Mouse (Mus musculus): ENCODE results near the gene Acrbp. TPM values are rescaled to one million over a fixed set of nuclear protein-coding genes. Genes with fewer than 3 reads are reported as not detected.

Gene Acrbp
- total RNA-seq, 4 experiments from 2014 or later: 1.5 to 2.6 (median 2.2) TPM

DNA sequence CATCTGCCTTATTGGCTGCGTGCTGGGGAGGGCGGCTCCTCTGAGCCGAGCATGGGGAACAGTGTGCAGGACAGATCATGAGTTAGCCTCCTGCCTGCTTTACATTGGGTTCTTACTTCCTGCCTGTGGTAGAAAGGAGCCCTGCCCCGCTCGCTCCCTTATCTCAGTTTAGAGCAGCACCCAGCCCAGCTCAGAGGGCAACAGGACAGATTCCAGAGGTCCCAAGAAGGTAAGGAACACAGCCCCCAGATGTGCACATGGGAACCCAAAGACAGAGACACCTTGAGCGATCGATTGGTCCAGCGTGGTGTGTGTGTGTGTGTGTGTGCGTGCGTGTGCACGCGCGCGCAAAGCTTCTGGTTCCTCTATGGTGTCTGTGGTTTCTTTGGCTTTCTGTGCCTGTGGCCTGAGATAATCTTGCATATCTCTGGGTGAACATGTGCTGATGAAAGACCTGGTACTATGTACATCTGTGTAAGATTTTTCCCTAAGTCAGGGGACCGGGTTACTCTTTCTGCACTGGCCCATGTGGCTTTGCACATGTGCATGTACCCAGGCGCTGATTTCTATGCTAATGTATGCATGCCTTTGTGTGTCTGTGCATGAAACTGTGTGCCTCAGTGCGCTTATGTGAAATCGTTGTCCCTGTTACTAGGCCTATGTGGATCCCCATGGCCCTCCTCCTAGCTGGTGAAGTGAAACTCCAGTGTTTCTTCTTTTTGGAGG lies 21.8 kb downstream of the Acrbp start:
- no peak for DNase-seq (ENCODE audit: low spot score)

DNA sequence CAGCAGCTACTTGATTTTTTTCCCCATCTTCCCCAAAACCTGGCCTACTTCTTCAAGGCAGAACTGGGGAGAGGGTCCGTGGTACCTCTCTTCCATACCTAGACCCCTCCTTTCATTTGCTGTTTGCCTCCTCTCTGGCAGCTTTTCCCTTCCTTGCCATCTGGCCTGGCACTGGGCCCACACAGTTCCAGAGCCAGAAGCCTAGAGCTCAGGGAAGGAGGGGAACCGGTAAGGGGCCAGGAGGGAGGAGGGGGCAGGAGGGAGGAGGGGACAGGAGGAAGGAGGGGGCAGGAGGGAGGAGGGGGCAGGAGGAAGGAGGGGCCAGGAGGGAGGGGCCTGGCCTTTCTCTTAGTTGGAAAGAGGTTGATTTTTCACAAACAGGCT lies 22.4 kb downstream of the Acrbp start:
- DNase-seq (ENCODE audit: low spot score): no peak

DNA sequence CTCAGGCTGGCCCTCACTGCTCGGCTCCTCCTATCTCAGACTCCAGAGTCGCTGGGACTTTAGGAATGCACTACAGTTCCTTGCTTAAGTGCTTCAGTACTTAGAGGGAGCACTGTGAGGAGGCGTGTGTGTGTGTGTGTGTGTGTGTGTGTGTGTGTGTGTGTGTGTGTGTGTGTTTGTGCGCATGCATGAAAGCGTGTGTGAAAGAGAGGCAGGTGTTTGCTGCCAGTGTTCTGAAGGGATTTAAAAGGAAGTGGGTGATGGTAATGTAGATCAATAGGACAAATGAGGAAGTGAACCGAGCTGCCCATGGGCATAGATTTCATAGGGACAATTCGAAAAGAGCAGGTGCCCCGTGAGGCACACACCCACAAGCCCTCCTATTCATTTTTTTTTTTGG lies 24.3 kb downstream of the Acrbp start:
- DNase-seq (ENCODE audit: low spot score): no peak

DNA sequence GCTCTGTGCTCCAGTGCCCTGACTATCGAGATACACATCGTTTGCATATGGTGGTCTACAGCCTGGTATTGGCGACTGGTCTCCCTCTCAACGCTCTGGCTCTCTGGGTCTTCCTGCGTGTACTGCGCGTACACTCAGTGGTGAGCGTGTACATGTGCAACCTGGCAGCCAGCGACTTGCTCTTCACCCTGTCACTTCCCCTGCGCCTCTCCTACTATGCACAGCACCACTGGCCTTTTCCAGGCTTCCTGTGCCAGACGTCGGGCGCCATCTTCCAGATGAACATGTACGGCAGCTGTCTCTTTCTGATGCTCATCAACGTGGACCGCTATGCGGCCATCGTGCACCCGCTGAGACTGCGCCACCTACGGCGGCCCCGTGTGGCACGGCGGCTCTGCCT lies 31.9 kb downstream of the Acrbp start:
- DNase-seq (ENCODE audit: low spot score): no peak

DNA sequence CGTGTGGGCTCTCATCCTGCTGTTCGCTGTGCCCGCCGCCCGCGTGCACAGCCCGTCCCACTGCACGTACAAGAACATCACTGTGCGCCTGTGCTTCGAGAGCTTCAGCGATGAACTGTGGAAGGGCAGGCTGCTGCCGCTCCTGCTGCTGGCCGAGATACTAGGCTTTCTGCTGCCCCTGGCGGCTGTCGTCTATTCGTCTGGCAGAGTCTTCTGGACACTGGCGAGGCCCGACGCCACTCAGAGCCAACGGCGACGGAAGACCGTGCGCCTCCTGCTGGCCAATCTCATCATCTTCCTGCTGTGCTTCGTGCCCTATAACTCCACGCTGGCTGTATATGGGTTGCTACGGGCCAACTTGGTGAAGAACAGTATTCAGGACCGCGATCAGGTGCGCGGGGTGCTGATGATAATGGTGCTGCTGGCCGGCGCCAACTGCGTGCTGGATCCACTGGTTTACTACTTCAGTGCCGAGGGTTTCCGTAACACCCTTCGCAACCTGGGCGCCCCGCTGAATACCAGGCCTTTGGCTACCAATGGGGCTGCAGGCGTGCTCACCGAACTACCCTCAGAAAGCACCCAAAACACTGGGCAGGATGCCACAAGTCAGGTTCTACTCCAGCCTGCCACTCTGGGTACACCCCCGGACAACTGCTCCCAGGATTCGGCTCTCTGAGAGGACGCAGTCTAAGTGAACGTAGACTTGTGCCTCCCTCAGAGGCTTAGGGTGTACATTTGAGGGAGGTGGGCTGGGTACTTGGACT lies 32.5 kb downstream of the Acrbp start:
- peak; percentile 86 for DNase-seq (ENCODE audit: low spot score)

DNA sequence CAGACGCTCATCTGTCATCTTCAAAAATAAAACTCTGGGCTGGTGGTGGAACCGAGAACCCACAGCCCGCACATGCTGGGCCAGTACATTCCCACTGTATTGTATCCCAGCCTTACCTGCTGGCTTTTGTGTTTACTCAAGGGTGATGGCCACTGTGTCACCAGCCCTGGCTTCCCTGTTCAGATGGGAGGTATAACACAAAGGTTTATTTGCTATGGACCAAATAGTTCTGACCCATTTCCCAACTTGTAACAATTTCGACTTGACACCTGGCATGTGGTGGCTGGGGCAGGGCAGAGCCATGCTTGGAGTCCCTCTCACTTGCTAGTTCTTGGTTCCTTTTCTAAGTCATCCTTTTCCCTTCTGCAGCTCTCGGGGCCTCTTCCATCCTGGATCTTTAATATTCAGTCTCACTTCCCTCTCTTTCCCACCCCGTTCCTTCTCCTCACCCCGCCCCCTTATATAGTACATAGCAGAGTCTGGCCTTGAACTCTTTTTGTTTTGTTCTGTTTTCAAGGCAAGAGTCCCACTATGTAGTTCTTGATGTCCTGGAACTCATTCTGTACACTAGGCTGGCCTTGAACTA lies 33.4 kb downstream of the Acrbp start:
- DNase-seq (ENCODE audit: low spot score): no peak

DNA sequence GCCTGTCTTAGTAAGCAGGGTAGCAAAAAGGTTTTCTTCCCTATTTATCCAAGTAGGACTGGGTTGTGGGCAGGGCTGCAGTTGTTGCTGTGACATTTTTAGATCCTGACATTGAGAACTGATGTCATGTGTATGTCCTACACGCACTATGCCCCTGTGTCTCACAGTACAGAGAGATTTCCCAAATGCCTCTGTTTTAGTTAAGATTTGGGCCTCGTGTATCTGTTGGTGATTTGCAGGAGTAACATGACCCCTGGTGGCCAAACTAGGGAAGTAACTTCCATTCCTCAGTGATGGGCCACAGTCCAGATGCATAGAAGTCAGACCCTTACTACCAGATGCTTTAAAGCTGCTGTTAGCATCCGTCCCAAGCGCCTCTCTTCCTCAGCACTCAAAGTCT lies 34.9 kb downstream of the Acrbp start:
- peak; percentile 68 for DNase-seq (ENCODE audit: low spot score)

DNA sequence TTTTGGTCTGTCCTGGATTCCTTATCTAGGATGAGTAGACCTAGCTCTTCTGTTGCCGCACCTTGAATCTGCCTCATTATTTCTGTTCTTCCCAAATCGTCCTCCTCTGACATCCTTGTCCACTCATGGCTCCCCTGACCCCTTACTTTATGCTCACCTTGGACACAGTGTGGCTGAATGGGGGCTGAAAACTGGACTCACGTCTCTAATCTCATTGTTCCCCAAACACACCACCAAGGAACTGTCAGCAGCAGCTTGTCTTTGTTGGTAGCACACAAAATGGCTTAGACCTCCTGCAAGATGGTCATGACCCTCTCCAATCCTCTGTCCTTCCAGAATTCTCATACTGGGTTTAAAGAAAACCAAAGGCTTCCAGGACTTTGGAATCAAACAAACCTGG lies 38.4 kb downstream of the Acrbp start:
- DNase-seq (ENCODE audit: low spot score): no peak

DNA sequence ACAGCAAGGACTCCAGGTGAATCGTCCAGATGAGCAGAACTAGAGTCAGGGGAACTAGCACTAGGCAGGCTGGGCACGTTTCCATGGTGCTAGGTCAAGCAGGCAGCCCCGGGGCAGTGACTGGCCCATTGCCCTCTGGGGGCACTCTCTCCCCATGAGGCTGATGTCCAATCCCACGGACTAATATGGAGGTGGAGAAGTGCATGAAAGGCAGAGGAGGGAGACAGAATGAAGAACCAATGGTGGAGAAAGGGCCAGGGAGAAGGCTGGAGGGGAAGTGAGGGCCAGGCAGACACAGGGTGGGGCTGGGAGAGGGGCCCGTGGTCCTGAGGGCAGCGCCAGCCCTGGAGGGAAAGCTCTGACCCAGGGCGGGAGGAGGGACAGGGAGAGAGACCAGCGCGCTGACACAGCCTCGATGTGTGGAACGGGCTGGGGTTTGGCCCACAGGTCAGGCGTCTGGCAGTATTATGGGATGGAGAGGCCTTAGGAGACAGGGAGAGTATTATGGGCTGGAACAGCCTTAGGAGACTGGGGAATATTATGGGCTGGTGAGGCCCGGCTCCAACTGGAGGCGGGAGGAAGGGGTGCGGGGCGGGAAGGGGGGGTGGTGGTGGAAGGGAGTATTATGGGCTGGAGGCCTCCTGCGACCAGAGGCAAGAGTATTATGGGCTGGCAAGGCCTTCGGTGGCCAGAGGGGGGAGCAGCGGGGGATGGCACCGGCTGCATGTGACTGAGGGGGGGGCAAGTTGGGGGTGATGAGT lies 39.3 kb downstream of the Acrbp start:
- DNase-seq (ENCODE audit: low spot score): peak; percentile 76

DNA sequence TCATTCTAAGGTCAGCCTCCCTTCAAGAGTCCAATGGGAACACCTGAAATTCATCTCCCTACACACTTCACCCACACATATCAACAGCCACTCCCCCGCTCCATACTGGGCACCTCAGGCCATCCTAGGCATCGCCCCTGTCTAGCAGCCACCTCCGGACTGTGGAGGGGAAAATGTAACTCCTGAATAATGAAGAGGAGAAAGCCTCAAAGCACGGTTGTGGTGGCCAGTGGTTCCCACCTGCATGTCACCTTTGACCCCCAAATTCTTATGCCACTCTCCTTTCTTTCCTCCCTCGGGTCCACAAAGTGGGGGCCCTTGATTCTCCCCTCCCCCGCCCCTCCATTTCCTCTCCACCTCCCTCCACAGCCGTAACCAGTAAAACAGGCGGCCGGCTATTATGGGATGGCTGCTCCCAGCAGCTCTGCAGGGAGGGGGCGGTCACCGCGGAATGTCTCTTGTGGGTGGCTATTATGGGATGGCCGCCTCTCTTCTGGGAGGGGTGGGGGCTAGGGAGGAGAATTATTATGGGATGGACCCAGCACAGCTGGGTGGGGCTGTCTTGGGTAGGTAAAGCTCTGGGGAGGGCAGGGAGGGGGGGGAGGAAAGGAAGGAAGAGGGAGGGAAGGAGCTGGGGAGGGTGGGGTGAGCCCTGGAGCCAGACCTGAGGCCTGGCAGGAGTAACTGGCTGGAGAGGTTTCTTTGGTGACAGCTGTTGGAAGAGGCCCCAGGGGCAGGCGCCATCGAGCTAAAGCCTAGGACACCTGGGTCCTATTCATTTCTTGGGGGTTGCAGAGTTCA lies 40.2 kb downstream of the Acrbp start:
- DNase-seq (ENCODE audit: low spot score): peak; percentile 73

DNA sequence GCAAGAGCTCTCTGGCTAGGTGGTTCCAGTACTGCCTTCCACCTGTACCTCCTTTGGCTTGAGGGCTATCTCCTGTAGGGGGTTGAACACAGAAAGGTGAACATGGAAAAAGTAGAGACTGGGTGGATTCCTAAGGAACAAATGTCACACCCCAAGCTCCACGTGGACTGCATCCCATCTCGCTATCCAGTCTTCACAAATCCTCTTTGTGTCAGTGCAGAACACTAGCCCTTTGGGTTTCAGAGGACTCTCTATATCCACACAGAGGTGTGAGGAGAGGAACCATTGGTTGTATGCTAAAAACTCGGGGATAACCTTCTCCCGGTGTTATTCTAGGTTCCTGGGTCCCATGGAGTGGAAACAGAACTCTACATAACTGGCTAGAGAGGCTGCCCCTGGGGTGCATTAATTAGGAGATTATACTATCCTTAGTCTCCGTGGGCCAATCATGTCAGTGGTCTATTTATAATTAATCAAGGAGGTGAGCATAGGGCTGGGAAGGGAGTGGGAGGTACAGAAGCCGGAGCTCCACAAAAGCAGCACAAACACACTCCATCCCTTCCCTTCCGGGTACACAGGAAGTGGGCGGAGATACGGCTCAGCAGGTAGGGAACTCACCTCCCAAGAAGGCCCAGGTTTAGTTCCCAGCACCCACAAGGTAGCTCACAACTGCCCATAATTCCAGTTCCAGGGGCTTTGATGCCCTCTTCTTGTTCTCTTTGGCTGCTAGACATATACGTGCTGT lies 41.0 kb downstream of the Acrbp start:
- no peak for DNase-seq (ENCODE audit: low spot score)

DNA sequence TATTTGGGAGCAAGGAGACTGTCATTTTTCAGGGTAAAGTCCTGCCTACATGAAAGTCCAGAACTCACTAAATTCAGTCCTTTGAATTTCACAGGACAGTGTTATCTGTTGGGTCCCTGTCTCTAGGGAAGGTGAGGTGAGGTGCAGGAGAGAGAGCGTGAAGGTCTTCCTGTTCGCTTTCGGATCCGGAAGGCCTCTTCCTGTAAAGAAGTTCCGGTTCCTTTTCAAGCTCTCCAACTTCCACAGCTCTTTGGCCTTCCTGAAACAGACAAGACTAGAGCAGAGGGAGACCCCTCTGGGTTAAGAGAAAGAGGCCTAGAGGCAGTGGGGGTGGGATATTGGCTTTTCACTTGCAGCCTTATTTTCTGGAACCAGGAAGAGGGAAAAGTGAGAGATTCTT lies 42.9 kb downstream of the Acrbp start:
- no peak for DNase-seq (ENCODE audit: low spot score)

DNA sequence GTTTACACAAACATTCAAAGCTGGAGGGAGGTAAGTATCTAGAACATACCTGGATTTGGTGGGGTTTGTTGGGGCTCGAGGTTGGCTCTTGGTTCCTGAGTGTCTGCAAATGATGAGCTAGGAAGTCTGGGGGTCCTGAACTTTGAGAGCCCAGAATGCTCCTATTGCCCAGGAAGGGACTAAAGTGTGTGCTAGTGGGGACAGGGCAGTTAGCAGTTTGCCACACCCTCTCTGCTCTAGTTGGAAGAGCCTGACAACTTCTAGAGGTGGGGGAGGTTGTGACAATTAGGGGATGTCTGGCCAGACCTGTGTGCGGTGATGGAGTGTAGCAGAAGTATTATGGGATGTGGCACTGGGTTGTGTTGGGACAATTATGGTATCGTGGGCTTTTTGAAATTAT lies 45.4 kb downstream of the Acrbp start:
- DNase-seq (ENCODE audit: low spot score): no peak

DNA sequence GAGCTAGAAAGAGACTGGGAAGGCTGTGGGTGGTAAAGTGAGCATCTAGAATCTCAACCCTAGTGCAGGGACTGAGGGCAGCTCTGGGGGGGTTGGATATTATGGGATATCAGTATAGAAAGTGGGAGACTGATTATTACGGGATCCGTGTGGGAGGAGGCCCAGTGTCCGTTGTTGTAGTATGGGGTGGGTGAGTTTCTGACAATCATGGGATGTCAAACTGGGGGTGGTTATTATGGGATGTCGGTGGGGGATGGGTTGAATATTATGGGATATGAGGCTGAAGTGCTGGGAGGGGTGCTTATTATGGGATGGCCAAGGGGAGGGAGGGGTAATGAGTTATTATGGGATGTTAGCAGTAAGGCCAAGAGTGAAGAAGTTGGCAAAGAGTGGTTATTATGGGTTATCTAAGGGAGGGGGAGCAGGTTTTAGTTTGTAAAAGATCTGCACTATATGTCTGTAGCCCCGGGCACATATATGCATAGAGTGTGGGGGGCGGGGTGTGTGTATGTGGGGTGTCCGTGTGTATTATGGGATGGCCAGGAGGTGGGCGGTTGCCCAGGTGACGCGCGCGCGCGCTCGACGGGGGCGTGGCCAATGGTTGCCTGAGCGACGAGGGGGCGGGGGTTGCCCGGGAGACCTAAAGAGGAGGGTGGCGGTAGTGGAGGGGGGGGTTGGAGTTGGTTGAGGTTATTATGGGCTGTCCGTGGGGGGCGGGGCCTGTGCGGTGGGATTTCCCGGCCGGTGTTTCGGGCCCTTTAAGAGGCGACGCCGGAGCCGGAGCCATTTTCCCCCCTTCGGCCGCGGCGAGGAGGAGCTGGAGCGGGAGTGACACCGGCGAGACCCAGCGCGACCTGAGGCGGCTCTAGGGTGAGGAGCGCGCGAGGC lies 46.1 kb downstream of the Acrbp start, which contains the start of gene Chd4:
Chd4 (plus strand) TSS at position 591 of the 888 bp plus-strand sequence.
- DNase-seq (ENCODE audit: low spot score): peak; percentile 80

DNA sequence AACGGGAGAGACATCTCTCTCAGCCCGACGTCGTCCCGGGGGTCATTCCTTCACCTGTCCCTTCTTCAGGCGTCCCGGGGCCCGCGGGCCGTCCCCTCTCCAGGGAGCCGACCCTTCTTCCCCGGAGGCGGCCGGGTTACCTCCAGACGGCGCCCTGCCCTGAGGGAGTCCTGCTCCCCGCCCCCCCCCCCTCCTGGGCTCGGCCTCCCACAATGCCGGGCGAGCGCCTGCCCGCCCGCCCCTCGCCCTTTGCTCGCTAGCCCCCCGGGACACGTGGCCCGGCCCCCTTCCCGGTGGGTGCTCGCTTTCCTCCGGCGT lies 46.7 kb downstream of the Acrbp start:
- DNase-seq (ENCODE audit: low spot score): no peak

DNA sequence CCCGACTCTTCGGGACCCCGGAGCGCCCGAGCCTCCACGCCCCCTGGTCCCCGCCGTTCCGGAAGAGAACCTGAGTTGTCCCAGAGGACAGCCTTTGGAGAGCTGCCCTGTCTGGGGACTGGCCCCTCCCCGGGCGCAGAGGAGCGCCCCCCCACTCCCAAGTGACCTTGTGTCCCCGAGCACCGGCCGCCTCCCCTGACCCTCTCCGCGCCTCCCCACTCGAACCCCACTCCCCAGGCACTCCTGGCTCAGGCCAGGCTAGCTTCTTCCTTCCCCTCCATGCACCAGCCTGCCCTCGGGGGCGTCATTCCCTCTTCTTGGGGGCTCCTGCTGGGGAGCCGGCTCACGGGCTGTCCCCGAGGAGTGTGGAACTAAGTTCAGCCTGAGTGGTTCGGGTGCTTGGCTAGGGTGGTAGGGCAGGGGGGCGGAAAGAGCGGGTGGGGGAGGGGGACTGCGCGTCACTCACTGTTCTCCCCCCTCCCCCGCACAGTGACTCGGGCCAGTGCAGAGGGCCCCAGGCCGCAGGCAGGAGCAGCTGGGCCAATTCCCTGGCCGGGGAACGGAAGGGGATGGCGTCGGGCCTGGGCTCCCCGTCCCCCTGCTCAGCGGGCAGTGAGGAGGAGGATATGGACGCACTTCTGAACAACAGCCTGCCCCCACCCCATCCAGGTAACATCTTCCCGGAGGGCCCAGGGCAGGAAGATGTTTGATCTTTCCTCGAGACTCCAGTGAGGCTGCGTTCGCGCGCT lies 47.3 kb downstream of the Acrbp start:
- DNase-seq (ENCODE audit: low spot score): peak; percentile 48

DNA sequence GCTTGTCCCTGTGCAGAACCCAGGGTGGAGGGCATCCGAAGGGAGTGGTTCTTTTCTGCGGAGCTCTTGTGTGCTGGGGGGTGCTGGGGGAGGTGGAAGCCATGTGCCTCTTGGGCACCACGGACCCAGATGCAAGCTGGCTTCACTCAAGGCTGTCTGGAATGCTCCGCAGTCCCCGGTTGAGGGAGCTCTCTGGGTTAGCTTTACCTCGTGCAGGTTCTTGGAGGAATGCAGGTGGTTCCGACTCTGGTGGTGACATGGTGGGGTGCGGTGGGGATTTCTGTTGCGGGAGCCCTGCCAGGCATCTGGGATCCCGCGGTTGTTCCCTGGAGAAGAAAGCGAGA lies 47.8 kb downstream of the Acrbp start:
- no peak for DNase-seq (ENCODE audit: low spot score)

DNA sequence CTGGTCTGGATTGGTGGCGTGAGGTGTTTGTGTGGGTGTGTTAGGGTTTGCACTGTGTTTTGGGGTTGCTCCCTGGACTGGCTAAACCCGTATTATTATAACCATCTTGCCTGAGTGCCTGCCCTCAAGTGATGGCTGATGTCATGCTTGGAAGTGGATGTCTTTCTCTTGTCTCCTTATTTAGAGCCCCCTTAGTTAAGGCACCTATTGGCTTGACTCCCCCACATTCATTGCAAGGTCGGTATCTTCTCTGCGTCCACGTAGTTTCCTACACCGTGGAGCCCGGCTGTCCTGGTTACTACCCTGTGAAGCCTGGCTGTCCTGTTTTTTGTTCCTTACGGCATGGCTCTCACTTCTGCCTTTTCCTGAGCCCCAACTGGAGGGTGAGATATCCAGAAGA lies 48.5 kb downstream of the Acrbp start:
- DNase-seq (ENCODE audit: low spot score): no peak

DNA sequence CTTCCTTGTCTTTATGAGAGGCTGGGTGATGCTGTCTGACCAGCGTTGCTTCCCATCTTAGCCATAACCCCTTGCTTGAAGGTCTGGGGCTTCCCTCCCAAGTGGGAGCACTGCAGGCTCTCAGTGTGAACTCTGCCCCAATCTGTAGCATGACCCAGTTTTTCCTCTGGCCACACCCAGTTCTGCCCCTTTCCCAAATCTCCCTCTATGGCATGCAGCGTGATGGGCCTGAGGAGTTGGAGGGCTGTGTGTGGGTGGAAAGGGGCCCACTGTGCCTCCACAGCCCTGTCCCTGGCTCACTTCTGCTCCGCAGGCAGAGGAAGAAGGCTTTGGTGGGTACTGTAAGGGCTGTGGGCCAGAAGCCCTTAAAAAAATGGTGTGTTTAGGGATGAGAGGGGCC lies 49.0 kb downstream of the Acrbp start:
- DNase-seq (ENCODE audit: low spot score): no peak
